Mouse (Mus musculus) brown adipose tissue, adult 24 weeks (tissue): ENCODE data around the gene Exoc5. TPM values are rescaled to one million over a fixed set of nuclear protein-coding genes. Genes with fewer than 3 reads are reported as not detected.
"Not testable (repeated sequence)": the region's sequence is repeated elsewhere in the genome, so short reads cannot be mapped to it uniquely, and the experiment has no call there.

Experiments
- H3K27ac ChIP-seq: fragments of 200-500 bp; replicated peaks from 2 replicates; pipeline ENCODE4 v1.5.1; 2012; ENCODE audit warnings: low read depth, mild to moderate bottlenecking, low read length
- H3K4me1 ChIP-seq: fragments of 200-500 bp; 2 replicates; pipeline ENCODE4 v1.6.1; 2012; ENCODE audit warnings: low read length, mixed read lengths; ENCODE audit not compliant: control insufficient read depth, insufficient read depth, insufficient read length
- H3K4me3 ChIP-seq: fragments of 200-500 bp; 2 replicates; pipeline ENCODE4 v1.5.1; 2012; ENCODE audit warnings: low read depth, mild to moderate bottlenecking, low read length, moderate library complexity; ENCODE audit not compliant: insufficient read depth
- polyA plus RNA-seq: library from polyadenylated mRNA; stranded (reverse); fragments of >200 nt; gene quantifications from 2 replicates; pipeline ENCODE4 v1.2.4, GENCODE M21; 2012; ENCODE audit not compliant: missing spikeins, insufficient read depth, insufficient read length

The Exoc5 gene
- 23.5 and 32.2 TPM in 2 replicates for polyA plus RNA-seq

DNA sequence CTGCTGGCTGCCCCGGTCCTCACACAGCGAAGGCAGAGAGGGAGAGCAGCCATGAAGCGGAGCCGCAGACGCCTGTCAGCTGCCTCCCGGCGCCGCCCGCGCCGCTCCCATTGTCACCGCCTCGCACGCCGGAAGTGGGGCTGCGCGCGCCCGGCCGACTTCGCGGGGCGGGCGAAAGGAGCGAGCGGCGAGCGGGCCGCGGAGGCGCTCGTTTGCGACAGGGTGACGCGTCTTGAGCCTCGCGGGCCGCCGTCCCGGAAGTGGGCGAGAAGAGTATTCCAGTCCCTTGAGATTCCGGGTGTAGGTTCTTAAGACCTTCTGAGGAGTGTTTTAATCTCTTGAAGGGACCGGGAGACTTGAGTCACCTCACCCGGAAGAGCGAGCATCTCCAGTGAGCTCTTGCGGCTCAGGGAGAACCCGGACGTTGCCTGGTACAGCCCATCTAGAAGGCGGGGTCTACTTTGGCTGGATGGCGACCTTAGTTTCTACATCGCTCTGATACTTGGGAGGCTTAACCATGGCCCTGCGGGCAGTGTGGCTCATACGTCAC lies at the start of gene Exoc5:
TSS of gene Exoc5 (minus strand) at position 380 of the 550 bp plus-strand sequence.
- H3K4me3 ChIP-seq: peak within 1 kb of the TSS; percentile 98
- H3K27ac ChIP-seq: peak within 1 kb of the TSS; percentile 97

DNA sequence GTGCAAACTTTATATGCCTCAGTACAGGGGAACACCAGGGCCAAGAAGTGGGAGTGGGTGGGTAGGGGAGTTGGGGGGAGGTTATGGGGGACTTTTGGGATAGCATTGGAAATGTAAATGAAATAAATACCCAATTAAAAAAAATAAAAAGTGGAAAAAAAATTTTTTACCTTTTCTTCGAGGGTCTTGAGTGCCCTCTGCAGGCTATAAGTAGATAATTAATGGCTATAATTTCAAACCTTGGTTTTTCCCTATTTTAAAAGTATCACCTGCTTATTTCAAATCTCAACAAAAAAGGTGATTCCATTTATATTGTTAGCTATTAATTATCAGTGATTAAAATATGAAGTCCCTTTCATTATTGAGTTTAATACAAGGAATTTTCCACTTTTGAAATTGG lies 25.3 kb upstream of the Exoc5 start:
- H3K4me3 ChIP-seq, H3K4me1 ChIP-seq, H3K27ac ChIP-seq: not testable (repeated sequence)

More for the DNA sequence above, at the start of gene Exoc5:
- H3K4me1 ChIP-seq: peaks cover 3% of the 10 kb centered on the region; the same call in 1 of the 2 replicates

DNA sequence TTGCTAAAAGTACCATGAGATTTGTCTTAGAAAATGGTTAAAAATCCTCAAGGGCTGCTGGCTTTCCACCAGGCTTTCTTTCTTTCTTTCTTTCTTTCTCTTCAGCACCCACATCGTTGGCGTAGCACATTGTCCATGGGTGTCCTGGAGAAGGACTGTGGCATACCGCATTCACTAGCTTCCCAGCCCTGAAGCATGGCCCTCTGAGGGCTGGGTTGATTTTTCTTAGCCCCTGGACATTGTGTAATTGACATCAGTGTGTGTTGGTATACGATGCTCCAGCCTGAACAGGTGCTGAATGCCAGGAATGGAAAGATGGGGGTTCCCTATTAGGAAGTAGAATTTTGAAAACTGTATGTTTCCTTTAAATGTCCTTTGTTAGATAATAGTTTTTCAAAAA lies 24.8 kb upstream of the Exoc5 start:
- H3K27ac ChIP-seq: no peak overlapping the region
- H3K4me1 ChIP-seq: no peaks in the 10 kb centered on the region; the same call in 1 of the 2 replicates
- no peak overlapping the region for H3K4me3 ChIP-seq

GRCm38 (mm10) chr14:49090102-49090501 lies 23.6 kb upstream of the Exoc5 start:
- Histone ChIP-seq H3K4me1 (no peaks in the 10 kb centered on the region; the same call in 1 of the 2 replicates), H3K27ac (no peak overlapping the region), H3K4me3 (no peak overlapping the region)

- H3K27ac ChIP-seq: no peak overlapping the region
- H3K4me3 ChIP-seq: no peak overlapping the region
- H3K4me1 ChIP-seq: no peaks in the 10 kb centered on the region; the same call in 1 of the 2 replicates
Measured at GRCm38 (mm10) chr14:49089461-49090058, 23.1 kb upstream of the Exoc5 start.

- no peaks in the 10 kb centered on the region; the same call in 1 of the 2 replicates for H3K4me1 ChIP-seq
- H3K4me3 ChIP-seq: no peak overlapping the region
- H3K27ac ChIP-seq: no peak overlapping the region
Measured at GRCm38 (mm10) chr14:49088155-49089048, 21.9 kb upstream of the Exoc5 start.

GRCm38 (mm10) chr14:49086522-49086921 lies 20.1 kb upstream of the Exoc5 start:
- Histone ChIP-seq H3K4me1 (no peaks in the 10 kb centered on the region), H3K4me3 (no peak overlapping the region), H3K27ac (no peak overlapping the region)

GRCm38 (mm10) chr14:49078820-49079219 lies 12.4 kb upstream of the Exoc5 start:
- H3K4me1 ChIP-seq: no peaks in the 10 kb centered on the region
- no peak overlapping the region for H3K4me3 ChIP-seq
- H3K27ac ChIP-seq: no peak overlapping the region

DNA sequence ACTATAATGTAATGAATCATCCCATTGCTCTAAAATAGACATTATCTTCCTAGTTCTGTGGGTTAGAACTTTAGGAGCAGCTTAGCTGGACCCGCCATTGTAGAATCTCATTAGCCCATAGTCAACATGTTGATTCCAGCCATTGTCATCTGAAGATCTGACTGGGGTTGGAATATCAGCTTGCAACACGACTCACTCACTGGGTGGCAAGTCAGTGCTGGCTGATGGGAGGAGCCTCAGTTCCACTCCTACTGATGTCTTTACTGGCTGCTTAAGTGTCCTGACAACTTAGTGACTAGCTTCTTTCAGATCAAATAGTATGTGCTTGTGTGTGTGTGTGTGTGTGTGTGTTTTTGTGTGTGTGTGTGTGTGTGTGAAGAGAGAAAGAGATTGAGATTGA lies 7.9 kb upstream of the Exoc5 start:
- Histone ChIP-seq H3K27ac (no peak overlapping the region), H3K4me3 (no peak overlapping the region), H3K4me1 (no peaks in the 10 kb centered on the region)

GRCm38 (mm10) chr14:49073896-49074295 lies 7.4 kb upstream of the Exoc5 start:
- Histone ChIP-seq H3K4me1 (no peaks in the 10 kb centered on the region), H3K27ac (no peak overlapping the region)

DNA sequence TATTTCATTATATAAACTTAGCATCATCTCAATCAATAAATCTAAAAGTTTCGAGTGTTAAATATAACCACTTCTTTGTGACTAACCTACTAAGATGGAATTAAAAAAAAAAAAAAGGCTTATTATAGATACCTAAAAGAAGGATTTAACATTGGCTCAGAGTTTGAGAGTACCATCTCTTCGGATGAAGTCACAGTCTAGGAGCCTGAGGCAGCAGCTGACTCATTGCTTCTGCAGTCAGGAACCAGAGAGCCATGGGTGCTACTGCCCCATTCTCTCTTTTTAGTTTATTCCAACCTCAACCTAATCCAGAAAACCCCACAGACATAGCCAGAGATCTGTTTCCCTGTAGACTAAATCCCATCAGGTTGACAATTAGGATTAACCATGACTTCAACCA lies 6.4 kb upstream of the Exoc5 start:
- H3K4me3 ChIP-seq: no peak overlapping the region

More at GRCm38 (mm10) chr14:49073896-49074295, 7.4 kb upstream of the Exoc5 start:
- H3K4me3 ChIP-seq: no peak overlapping the region

DNA sequence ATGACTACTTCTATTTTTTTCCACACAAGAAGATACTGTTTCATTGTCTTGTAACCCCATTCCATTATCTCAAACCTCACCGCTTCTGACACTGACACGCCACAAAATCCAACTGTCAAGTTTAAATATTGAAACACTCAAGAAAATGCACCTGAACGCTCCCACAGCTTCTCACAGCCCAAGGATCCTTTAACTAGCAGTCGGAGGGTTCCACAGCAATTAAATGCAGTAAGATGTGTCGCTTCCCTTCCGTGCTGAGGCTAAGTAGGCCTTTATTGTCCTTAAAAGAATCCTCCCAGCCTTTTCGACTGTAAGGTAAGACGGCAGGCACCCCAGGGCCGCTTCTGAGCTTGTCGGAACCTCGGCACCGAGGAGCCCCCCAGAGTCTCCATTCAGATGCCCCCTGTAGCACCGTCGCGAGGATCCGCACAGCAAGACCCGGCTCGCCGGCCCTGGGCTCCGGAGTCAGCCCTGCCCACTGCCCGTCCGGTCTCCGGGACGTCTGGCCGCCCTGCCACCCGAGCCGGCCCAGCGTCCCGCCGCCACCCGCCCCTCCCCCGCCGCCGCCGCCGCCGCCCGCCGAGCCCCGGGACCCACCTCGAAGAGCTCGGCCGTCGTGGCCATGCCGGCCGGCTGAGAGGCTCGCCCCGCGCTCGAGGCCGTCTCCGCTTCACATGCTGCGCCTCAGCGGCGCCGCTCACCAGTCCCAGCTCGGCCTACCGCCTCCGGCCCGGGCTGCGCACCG lies 752 bp downstream of the Exoc5 start, which contains the start of gene Ap5m1:
TSS of gene Ap5m1 (plus strand) at position 569 of the 745 bp plus-strand sequence.
- Histone ChIP-seq H3K4me1 (peaks cover 3% of the 10 kb centered on the region; the same call in 1 of the 2 replicates), H3K4me3 (peak within 1 kb of the TSS; percentile 98), H3K27ac (peak within 1 kb of the TSS; percentile 97)

More for the DNA sequence above, 6.4 kb upstream of the Exoc5 start:
- Histone ChIP-seq H3K27ac (no peak overlapping the region), H3K4me1 (no peaks in the 10 kb centered on the region)

DNA sequence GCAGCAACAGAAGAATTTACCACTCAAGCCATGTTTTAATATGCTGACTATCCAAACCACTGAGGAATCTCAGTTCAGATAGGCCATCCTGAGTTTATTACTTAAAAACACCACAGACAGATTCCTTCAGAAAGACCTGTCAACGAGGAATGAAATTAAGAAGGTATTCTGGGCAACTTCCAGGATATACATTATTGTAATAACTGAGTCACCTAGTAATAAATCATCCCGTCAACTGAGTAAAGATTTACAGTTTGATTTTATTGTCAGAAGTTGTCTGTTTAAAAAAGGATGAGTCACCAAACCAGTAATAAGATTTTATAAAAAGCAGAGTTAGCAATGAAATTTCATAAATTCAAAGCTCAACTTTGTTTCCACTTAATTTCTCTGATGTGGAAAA lies 2.6 kb downstream of the Exoc5 start:
- no peak overlapping the region for H3K4me3 ChIP-seq
- H3K27ac ChIP-seq: no peak overlapping the region
- H3K4me1 ChIP-seq: peaks cover 3% of the 10 kb centered on the region; the same call in 1 of the 2 replicates

- H3K4me3 ChIP-seq: no peak overlapping the region
- no peaks in the 10 kb centered on the region for H3K4me1 ChIP-seq
- no peak overlapping the region for H3K27ac ChIP-seq
Measured at GRCm38 (mm10) chr14:49049492-49049891, 17.0 kb downstream of the Exoc5 start.
